Mouse (Mus musculus): ENCODE results near the gene Chd1l. TPM values are rescaled to one million over a fixed set of nuclear protein-coding genes. Genes with fewer than 3 reads are reported as not detected.
A peak's percentile ranks its signal among the peaks of the same experiment; 100 is the strongest.

Chd1l gene
- polyA plus RNA-seq, 1 experiment, result 11.5 TPM

GRCm38 (mm10) chr3:97546205-97546604, 63.8 kb downstream of the Chd1l start:
- Histone ChIP-seq H3K4me3 (ENCODE audit: control insufficient read depth, insufficient read depth, low read length) (no peak overlapping the region), H3K27me3 (ENCODE audit: control insufficient read depth, insufficient read depth, low read length) (no peaks in the 10 kb centered on the region), H3K36me3 (ENCODE audit: control insufficient read depth, insufficient read depth, low read length) (no peaks in the 10 kb centered on the region), H3K4me1 (replicated peaks; ENCODE audit: control insufficient read depth, insufficient read depth, low read length) (no peaks in the 10 kb centered on the region; the same call in 1 of the 2 replicates), H3K27ac (ENCODE audit: control insufficient read depth, insufficient read depth, low read length) (no peak overlapping the region)
- no peak for TF ChIP-seq CTCF (IDR thresholded peaks at IDR 0.05; ENCODE audit: borderline replicate concordance, control insufficient read depth, extremely low read depth, insufficient read depth, low read length, poor library complexity)
- TF ChIP-seq POLR2A (IDR thresholded peaks at IDR 0.05; ENCODE audit: control insufficient read depth, extremely low read depth, insufficient read depth, low read length, poor library complexity), result no peak
- no peak for DNase-seq
- WGBS, result 84% methylated on average over 8 of the region's 8 CpGs

GRCm38 (mm10) chr3:97540171-97540570, 69.8 kb downstream of the Chd1l start:
- Histone ChIP-seq H3K27ac (ENCODE audit: control insufficient read depth, insufficient read depth, low read length) (no peak overlapping the region), H3K4me3 (ENCODE audit: control insufficient read depth, insufficient read depth, low read length) (no peak overlapping the region), H3K36me3 (ENCODE audit: control insufficient read depth, insufficient read depth, low read length) (no peaks in the 10 kb centered on the region), H3K4me1 (replicated peaks; ENCODE audit: control insufficient read depth, insufficient read depth, low read length) (no peaks in the 10 kb centered on the region), H3K27me3 (ENCODE audit: control insufficient read depth, insufficient read depth, low read length) (no peaks in the 10 kb centered on the region)
- DNase-seq, result no peak
- 81% methylated on average over 1 of the region's 1 CpGs for WGBS
- TF ChIP-seq POLR2A (IDR thresholded peaks at IDR 0.05; ENCODE audit: control insufficient read depth, extremely low read depth, insufficient read depth, low read length, poor library complexity), result no peak

DNA sequence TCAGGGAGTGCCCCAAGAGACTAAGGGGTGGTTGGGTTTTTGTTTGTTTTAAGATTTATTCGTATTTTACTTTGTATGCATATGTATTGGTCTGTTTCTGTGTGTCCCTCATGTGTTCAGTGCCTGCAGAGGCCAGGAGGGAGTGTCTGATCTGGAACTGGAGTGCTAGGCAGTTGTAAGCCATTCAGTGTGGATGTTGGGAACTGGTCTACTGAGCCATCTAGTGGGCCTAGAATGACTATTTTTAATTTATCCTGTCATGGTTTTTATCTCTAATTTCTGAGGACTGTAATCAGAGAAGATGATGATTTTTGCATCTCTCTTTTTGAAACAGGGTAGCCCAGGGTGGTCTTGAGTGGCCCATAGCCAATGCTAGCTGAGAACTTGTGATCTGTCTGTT, 71.4 kb downstream of the Chd1l start:
- Histone ChIP-seq H3K27ac (ENCODE audit: control insufficient read depth, insufficient read depth, low read length) (no peak overlapping the region), H3K4me3 (ENCODE audit: control insufficient read depth, insufficient read depth, low read length) (no peak overlapping the region), H3K36me3 (ENCODE audit: control insufficient read depth, insufficient read depth, low read length) (no peaks in the 10 kb centered on the region), H3K4me1 (replicated peaks; ENCODE audit: control insufficient read depth, insufficient read depth, low read length) (no peaks in the 10 kb centered on the region), H3K27me3 (ENCODE audit: control insufficient read depth, insufficient read depth, low read length) (no peaks in the 10 kb centered on the region)
- WGBS, result 73% methylated on average over 1 of the region's 1 CpGs
- no peak for DNase-seq
- TF ChIP-seq POLR2A (IDR thresholded peaks at IDR 0.05; ENCODE audit: control insufficient read depth, extremely low read depth, insufficient read depth, low read length, poor library complexity) (no peak), CTCF (IDR thresholded peaks at IDR 0.05; ENCODE audit: borderline replicate concordance, control insufficient read depth, extremely low read depth, insufficient read depth, low read length, poor library complexity) (no peak)

DNA sequence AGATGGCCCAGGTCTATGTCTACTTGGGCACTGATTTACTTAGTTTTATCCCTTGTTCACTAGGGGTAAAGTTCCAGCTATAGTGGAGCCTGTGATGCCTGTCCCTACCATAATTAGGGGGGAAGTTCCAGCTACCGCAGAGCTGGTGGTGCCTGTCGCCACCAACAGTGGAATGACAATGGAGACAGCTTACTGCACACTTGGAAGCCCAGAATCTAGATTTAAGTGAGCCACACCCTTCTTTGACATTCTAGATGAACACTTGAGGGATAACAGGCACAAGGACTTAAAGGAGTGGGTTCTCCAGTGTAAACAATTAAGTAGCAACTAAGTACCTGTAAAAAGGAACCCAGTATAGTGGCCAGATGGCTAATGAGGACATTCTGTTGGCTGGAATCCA, 73.0 kb downstream of the Chd1l start:
- no peak for TF ChIP-seq CTCF (IDR thresholded peaks at IDR 0.05; ENCODE audit: borderline replicate concordance, control insufficient read depth, extremely low read depth, insufficient read depth, low read length, poor library complexity)
- TF ChIP-seq POLR2A (IDR thresholded peaks at IDR 0.05; ENCODE audit: control insufficient read depth, extremely low read depth, insufficient read depth, low read length, poor library complexity), result no peak
- H3K36me3 ChIP-seq (ENCODE audit: control insufficient read depth, insufficient read depth, low read length), result no peaks in the 10 kb centered on the region
- DNase-seq, result no peak
- no peak overlapping the region for H3K4me3 ChIP-seq (ENCODE audit: control insufficient read depth, insufficient read depth, low read length)
- H3K27ac ChIP-seq (ENCODE audit: control insufficient read depth, insufficient read depth, low read length), result no peak overlapping the region
- H3K27me3 ChIP-seq (ENCODE audit: control insufficient read depth, insufficient read depth, low read length), result no peaks in the 10 kb centered on the region
- no peaks in the 10 kb centered on the region for H3K4me1 ChIP-seq (replicated peaks; ENCODE audit: control insufficient read depth, insufficient read depth, low read length)
- 98% methylated on average over 2 of the region's 2 CpGs for WGBS

DNA sequence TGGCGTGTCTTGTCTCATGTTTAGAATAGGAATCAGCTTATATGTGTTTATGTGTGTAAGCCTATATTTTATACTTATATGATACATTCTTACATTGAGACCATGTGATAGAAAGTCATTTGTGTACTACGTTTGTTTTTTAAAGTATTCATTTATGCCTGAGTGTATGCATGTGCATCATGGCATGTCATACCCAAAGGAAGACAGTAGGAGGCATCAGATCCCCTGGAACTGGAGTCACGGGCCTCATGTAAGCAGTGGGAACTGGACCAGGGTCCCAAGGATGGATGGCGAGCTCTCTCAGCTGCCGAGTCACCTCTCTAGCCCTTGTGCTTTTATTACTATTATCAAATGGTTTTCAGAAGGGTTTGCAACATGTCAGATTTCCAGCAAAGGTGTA, 74.3 kb downstream of the Chd1l start:
- WGBS, result 92% methylated on average over 5 of the region's 5 CpGs
- no peak for TF ChIP-seq POLR2A (IDR thresholded peaks at IDR 0.05; ENCODE audit: control insufficient read depth, extremely low read depth, insufficient read depth, low read length, poor library complexity)
- no peak for TF ChIP-seq CTCF (IDR thresholded peaks at IDR 0.05; ENCODE audit: borderline replicate concordance, control insufficient read depth, extremely low read depth, insufficient read depth, low read length, poor library complexity)
- Histone ChIP-seq H3K36me3 (ENCODE audit: control insufficient read depth, insufficient read depth, low read length) (no peaks in the 10 kb centered on the region), H3K27me3 (ENCODE audit: control insufficient read depth, insufficient read depth, low read length) (no peaks in the 10 kb centered on the region), H3K27ac (ENCODE audit: control insufficient read depth, insufficient read depth, low read length) (no peak overlapping the region), H3K4me1 (replicated peaks; ENCODE audit: control insufficient read depth, insufficient read depth, low read length) (no peaks in the 10 kb centered on the region), H3K4me3 (ENCODE audit: control insufficient read depth, insufficient read depth, low read length) (no peak overlapping the region)
- DNase-seq, result no peak

GRCm38 (mm10) chr3:97525458-97525857, 84.5 kb downstream of the Chd1l start:
- Histone ChIP-seq H3K27me3 (ENCODE audit: control insufficient read depth, insufficient read depth, low read length) (no peaks in the 10 kb centered on the region), H3K4me3 (ENCODE audit: control insufficient read depth, insufficient read depth, low read length) (no peak overlapping the region), H3K27ac (ENCODE audit: control insufficient read depth, insufficient read depth, low read length) (no peak overlapping the region), H3K36me3 (ENCODE audit: control insufficient read depth, insufficient read depth, low read length) (no peaks in the 10 kb centered on the region), H3K4me1 (replicated peaks; ENCODE audit: control insufficient read depth, insufficient read depth, low read length) (no peaks in the 10 kb centered on the region)
- WGBS, result 94% methylated on average over 8 of the region's 8 CpGs
- no peak for TF ChIP-seq POLR2A (IDR thresholded peaks at IDR 0.05; ENCODE audit: control insufficient read depth, extremely low read depth, insufficient read depth, low read length, poor library complexity)
- no peak for TF ChIP-seq CTCF (IDR thresholded peaks at IDR 0.05; ENCODE audit: borderline replicate concordance, control insufficient read depth, extremely low read depth, insufficient read depth, low read length, poor library complexity)
- no peak for DNase-seq

- WGBS, result 88% methylated on average over 5 of the region's 5 CpGs
- peak; percentile 46 for DNase-seq
- TF ChIP-seq POLR2A (IDR thresholded peaks at IDR 0.05; ENCODE audit: control insufficient read depth, extremely low read depth, insufficient read depth, low read length, poor library complexity) (no peak), CTCF (IDR thresholded peaks at IDR 0.05; ENCODE audit: borderline replicate concordance, control insufficient read depth, extremely low read depth, insufficient read depth, low read length, poor library complexity) (no peak)
- H3K27ac ChIP-seq (ENCODE audit: control insufficient read depth, insufficient read depth, low read length), result no peak overlapping the region
- no peak overlapping the region for H3K4me3 ChIP-seq (ENCODE audit: control insufficient read depth, insufficient read depth, low read length)
- no peaks in the 10 kb centered on the region for H3K36me3 ChIP-seq (ENCODE audit: control insufficient read depth, insufficient read depth, low read length)
- H3K27me3 ChIP-seq (ENCODE audit: control insufficient read depth, insufficient read depth, low read length), result no peaks in the 10 kb centered on the region
- H3K4me1 ChIP-seq (replicated peaks; ENCODE audit: control insufficient read depth, insufficient read depth, low read length), result no peaks in the 10 kb centered on the region
These were observed 85.2 kb downstream of the Chd1l start for GRCm38 (mm10) chr3:97524835-97525234.

Measured in thymus, adult 2 months (tissue).